Mouse (Mus musculus) hindbrain, embryonic 14.5 days (tissue): ENCODE measurements around the gene Sprr2i. TPM values are rescaled to one million over a fixed set of nuclear protein-coding genes. Genes with fewer than 3 reads are reported as not detected.

Source experiments
- ATAC-seq: fragments of 200-750 bp; cut with Nextera tagmentation; 2 replicates; pipeline ENCODE4 v1.8.0; 2017; ENCODE audit warnings: moderate number of reproducible peaks, mild to moderate bottlenecking, moderate TSS enrichment, moderate library complexity; ENCODE audit not compliant: low FRiP score
- DNase-seq: peaks from one replicate; pipeline ENCODE4 v3.0.0-alpha.2; 2015; ENCODE audit warnings: low spot score
- H3K27ac ChIP-seq: fragments of 300-500 bp; sonication (generic); 2 replicates; pipeline ENCODE4 v1.5.1; 2014; ENCODE audit warnings: mild to moderate bottlenecking, moderate library complexity
- H3K27me3 ChIP-seq: fragments of 300-500 bp; sonication (generic); 2 replicates; pipeline ENCODE4 v1.6.1; 2014; ENCODE audit warnings: mild to moderate bottlenecking, low read length, mixed read lengths; ENCODE audit not compliant: control insufficient read depth, insufficient read depth
- H3K36me3 ChIP-seq: fragments of 300-500 bp; sonication (generic); replicated peaks from 2 replicates; pipeline ENCODE4 v1.6.1; 2014; ENCODE audit not compliant: control insufficient read depth, insufficient read depth
- H3K4me1 ChIP-seq: fragments of 300-500 bp; sonication (generic); replicated peaks from 2 replicates; pipeline ENCODE4 v1.6.1; 2014; ENCODE audit warnings: antibody characterized with exemption, low read length, mixed read lengths; ENCODE audit not compliant: control insufficient read depth, insufficient read depth
- H3K4me2 ChIP-seq: fragments of 300-500 bp; sonication (generic); replicated peaks from 2 replicates; pipeline ENCODE4 v1.6.1; 2014; ENCODE audit warnings: mild to moderate bottlenecking, moderate library complexity
- H3K4me3 ChIP-seq: fragments of 300-500 bp; sonication (generic); replicated peaks from 2 replicates; pipeline ENCODE4 v1.5.1; 2014; ENCODE audit warnings: mild to moderate bottlenecking, low read length
- H3K9ac ChIP-seq: fragments of 300-500 bp; sonication (generic); 2 replicates; pipeline ENCODE4 v1.6.1; 2014
- H3K9me3 ChIP-seq: fragments of 300-500 bp; sonication (generic); 2 replicates; pipeline ENCODE4 v1.6.1; 2016; ENCODE audit warnings: low read length; ENCODE audit not compliant: control insufficient read depth
- whole genome bisulfite sequencing: fragments of 180-500 bp; shearing (Covaris S2); extraction: QIAGEN DNeasy Blood & Tissue Kit; methylation state at CpG from one replicate; pipeline ENCODE4 v1.1.7; 2014; 5-methylcytosine and 5-hydroxymethylcytosine counted together
- polyA plus RNA-seq: library from polyadenylated mRNA; unstranded; fragments of >200 nt; fragmentation: Nextera tagmentation; extraction: Ambion mirVana; gene quantifications from 2 replicates; pipeline ENCODE4 v1.2.1, GENCODE M21; 2014

Sprr2i gene
- polyA plus RNA-seq = not detected in 2 replicates

GRCm38 (mm10) chr3:92407691-92408090 lies at the start of gene Sprr2i:
Gene Sprr2i, plus strand, starts transcription at chr3:92407991.
- Histone ChIP-seq H3K27me3 (no peaks in the 10 kb centered on the region), H3K4me2 (no peak within 1 kb of the TSS), H3K36me3 (no peaks in the 10 kb centered on the region), H3K4me1 (no peaks in the 10 kb centered on the region), H3K4me3 (no peak within 1 kb of the TSS), H3K9me3 (no peaks in the 10 kb centered on the region), H3K27ac (no peak within 1 kb of the TSS), H3K9ac (no peak within 1 kb of the TSS)
- 95% methylated on average over 2 of the region's 2 CpGs for WGBS
- no peak for ATAC-seq
- DNase-seq = no peak

GRCm38 (mm10) chr3:92361619-92362018 lies 46.2 kb upstream of the Sprr2i start:
- Histone ChIP-seq H3K9ac (no peak overlapping the region), H3K27me3 (no peaks in the 10 kb centered on the region), H3K4me3 (no peak overlapping the region), H3K4me1 (no peaks in the 10 kb centered on the region), H3K27ac (no peak overlapping the region), H3K36me3 (no peaks in the 10 kb centered on the region), H3K4me2 (no peak overlapping the region), H3K9me3 (0 out of 2 replicates have a peak, but pooled peaks cover 7% of the 10 kb centered on the region)
- ATAC-seq = no peak
- DNase-seq = no peak

- 74% methylated on average over 3 of the region's 3 CpGs for WGBS
- Histone ChIP-seq H3K27ac (no peak within 1 kb of the TSS), H3K36me3 (no peaks in the 10 kb centered on the region), H3K4me3 (no peak within 1 kb of the TSS), H3K4me1 (no peaks in the 10 kb centered on the region), H3K9me3 (no peaks in the 10 kb centered on the region), H3K9ac (no peak within 1 kb of the TSS), H3K27me3 (no peaks in the 10 kb centered on the region), H3K4me2 (no peak within 1 kb of the TSS)
- DNase-seq (no peak), ATAC-seq (no peak)
Observed at GRCm38 (mm10) chr3:92364887-92365286, 42.9 kb upstream of the Sprr2i start, which contains the start of gene Sprr2f. Gene Sprr2f, plus strand, starts transcription at chr3:92365187.

- no peak overlapping the region for H3K27ac ChIP-seq
- H3K9me3 ChIP-seq = no peaks in the 10 kb centered on the region
- no peaks in the 10 kb centered on the region for H3K4me1 ChIP-seq
- DNase-seq (no peak), ATAC-seq (no peak)
- H3K4me3 ChIP-seq = no peak overlapping the region
- no peak overlapping the region for H3K9ac ChIP-seq
- WGBS = 76% methylated on average over 2 of the region's 2 CpGs
- H3K36me3 ChIP-seq = no peaks in the 10 kb centered on the region
- no peak overlapping the region for H3K4me2 ChIP-seq
- H3K27me3 ChIP-seq = no peaks in the 10 kb centered on the region
Observed at GRCm38 (mm10) chr3:92373613-92374012, 34.2 kb upstream of the Sprr2i start.

GRCm38 (mm10) chr3:92385385-92385784 lies 22.4 kb upstream of the Sprr2i start, which contains the start of gene Sprr2h:
Gene Sprr2h, plus strand, starts transcription at chr3:92385685.
- no peak for DNase-seq
- no peak within 1 kb of the TSS for H3K27ac ChIP-seq
- no peak within 1 kb of the TSS for H3K4me2 ChIP-seq
- no peaks in the 10 kb centered on the region for H3K36me3 ChIP-seq
- ATAC-seq = no peak
- no peaks in the 10 kb centered on the region for H3K27me3 ChIP-seq
- no peak within 1 kb of the TSS for H3K4me3 ChIP-seq
- H3K4me1 ChIP-seq = no peaks in the 10 kb centered on the region
- 82% methylated on average over 1 of the region's 1 CpGs for WGBS
- no peaks in the 10 kb centered on the region for H3K9me3 ChIP-seq
- H3K9ac ChIP-seq = no peak within 1 kb of the TSS

GRCm38 (mm10) chr3:92394301-92394700 lies 13.5 kb upstream of the Sprr2i start:
- WGBS = 73% methylated on average over 1 of the region's 1 CpGs
- ATAC-seq = no peak
- no peak overlapping the region for H3K4me3 ChIP-seq
- no peaks in the 10 kb centered on the region for H3K4me1 ChIP-seq
- no peak for DNase-seq
- no peaks in the 10 kb centered on the region for H3K27me3 ChIP-seq
- no peaks in the 10 kb centered on the region for H3K36me3 ChIP-seq
- H3K9me3 ChIP-seq = no peaks in the 10 kb centered on the region
- H3K4me2 ChIP-seq = no peak overlapping the region
- H3K9ac ChIP-seq = no peak overlapping the region
- H3K27ac ChIP-seq = no peak overlapping the region

GRCm38 (mm10) chr3:92417782-92418181 lies 10.0 kb downstream of the Sprr2i start, which contains the start of gene Sprr2j-ps:
Gene Sprr2j-ps, plus strand, starts transcription at chr3:92418082.
- Histone ChIP-seq H3K4me1 (no peaks in the 10 kb centered on the region), H3K4me3 (no peak within 1 kb of the TSS), H3K27me3 (no peaks in the 10 kb centered on the region), H3K4me2 (no peak within 1 kb of the TSS), H3K36me3 (no peaks in the 10 kb centered on the region), H3K9me3 (no peaks in the 10 kb centered on the region), H3K9ac (no peak within 1 kb of the TSS), H3K27ac (no peak within 1 kb of the TSS)
- DNase-seq (no peak), ATAC-seq (no peak)
- WGBS = 96% methylated on average over 2 of the region's 2 CpGs

- DNase-seq (no peak), ATAC-seq (no peak)
- WGBS = 88% methylated on average over 6 of the region's 6 CpGs
Observed at GRCm38 (mm10) chr3:92429323-92429722, 21.5 kb downstream of the Sprr2i start, which contains the start of gene Gm9774. Gene Gm9774, minus strand, starts transcription at chr3:92429423.

GRCm38 (mm10) chr3:92432282-92432681 lies 24.5 kb downstream of the Sprr2i start, which contains the start of gene Sprr2k:
Gene Sprr2k, plus strand, starts transcription at chr3:92432582.
- Histone ChIP-seq H3K36me3 (no peaks in the 10 kb centered on the region), H3K27ac (no peak within 1 kb of the TSS), H3K27me3 (no peaks in the 10 kb centered on the region), H3K4me3 (no peak within 1 kb of the TSS), H3K4me2 (no peak within 1 kb of the TSS), H3K4me1 (no peaks in the 10 kb centered on the region), H3K9me3 (no peaks in the 10 kb centered on the region), H3K9ac (no peak within 1 kb of the TSS)
- ATAC-seq (no peak), DNase-seq (no peak)
- WGBS = 98% methylated on average over 2 of the region's 2 CpGs

More at GRCm38 (mm10) chr3:92429323-92429722, 21.5 kb downstream of the Sprr2i start, which contains the start of gene Gm9774:
- H3K27me3 ChIP-seq = no peaks in the 10 kb centered on the region
- no peak within 1 kb of the TSS for H3K4me3 ChIP-seq
- no peaks in the 10 kb centered on the region for H3K36me3 ChIP-seq
- no peak within 1 kb of the TSS for H3K4me2 ChIP-seq
- no peak within 1 kb of the TSS for H3K27ac ChIP-seq
- no peaks in the 10 kb centered on the region for H3K9me3 ChIP-seq
- no peaks in the 10 kb centered on the region for H3K4me1 ChIP-seq
- no peak within 1 kb of the TSS for H3K9ac ChIP-seq

GRCm38 (mm10) chr3:92438689-92439088 lies 30.9 kb downstream of the Sprr2i start, which contains the start of gene Sprr1b:
Gene Sprr1b, minus strand, starts transcription at chr3:92438789.
- no peaks in the 10 kb centered on the region for H3K4me1 ChIP-seq
- DNase-seq (no peak), ATAC-seq (no peak)
- no peak within 1 kb of the TSS for H3K9ac ChIP-seq
- no peak within 1 kb of the TSS for H3K4me3 ChIP-seq
- no peak within 1 kb of the TSS for H3K4me2 ChIP-seq
- no peak within 1 kb of the TSS for H3K27ac ChIP-seq
- no peaks in the 10 kb centered on the region for H3K27me3 ChIP-seq
- H3K36me3 ChIP-seq = no peaks in the 10 kb centered on the region
- no peaks in the 10 kb centered on the region for H3K9me3 ChIP-seq
- 96% methylated on average over 3 of the region's 3 CpGs for WGBS
